Mouse (Mus musculus): Measurements from ENCODE around the gene Amd2.

The Amd2 gene

GRCm38 (mm10) chr10:35711792-35712191, at the start of gene Amd2:
Gene Amd2, minus strand, starts transcription at chr10:35711892.
- DNase-seq (ENCODE audit: low spot score in 2 of 2): no peak

- DNase-seq (ENCODE audit: low spot score in 2 of 2): no peak
Measured at GRCm38 (mm10) chr10:35761280-35761679, 49.6 kb upstream of the Amd2 start.

GRCm38 (mm10) chr10:35737639-35738038, 25.9 kb upstream of the Amd2 start:
- DNase-seq (ENCODE audit: low spot score in 2 of 2): no peak

GRCm38 (mm10) chr10:35714266-35714665, 2.6 kb upstream of the Amd2 start:
- DNase-seq (ENCODE audit: low spot score in 2 of 2): no peak

All from left cerebral cortex, adult 9 months (tissue).